Mouse (Mus musculus) myocyte (in vitro differentiated cells): Measurements from ENCODE around the gene Olfr65. TPM values are rescaled to one million over a fixed set of nuclear protein-coding genes. Genes with fewer than 3 reads are reported as not detected.

Source experiments
- H3K27me3 ChIP-seq: one replicate; pipeline ENCODE4 v1.6.1; 2011; ENCODE audit not compliant: control insufficient read depth, insufficient read depth, insufficient read length
- H3K36me3 ChIP-seq: one replicate; pipeline ENCODE4 v1.6.1; 2011; ENCODE audit not compliant: control insufficient read depth, insufficient read depth
- H3K4me2 ChIP-seq: one replicate; pipeline ENCODE4 v1.6.1; 2011; ENCODE audit warnings: low read depth, control low read depth
- H3K4me3 ChIP-seq: one replicate; pipeline ENCODE4 v1.5.1; 2011; ENCODE audit warnings: mild to moderate bottlenecking, control low read depth, moderate library complexity
- H3K79me2 ChIP-seq: one replicate; pipeline ENCODE4 v1.6.1; 2011; ENCODE audit not compliant: control insufficient read depth, insufficient read depth
- H3ac ChIP-seq: one replicate; pipeline ENCODE4 v1.6.1; 2011; ENCODE audit not compliant: control insufficient read depth, insufficient read length
- CEBPB ChIP-seq: IDR thresholded peaks from 2 replicates; pipeline ENCODE4 v1.6.1; 2011; ENCODE audit warnings: mild to moderate bottlenecking, moderate library complexity; ENCODE audit not compliant: poor library complexity, insufficient read depth, severe bottlenecking
- E2F4 ChIP-seq: IDR thresholded peaks from one replicate; pipeline ENCODE4 v1.6.1; 2011; ENCODE audit warnings: mild to moderate bottlenecking, control low read depth, moderate library complexity; ENCODE audit not compliant: insufficient read depth
- MAX ChIP-seq: IDR thresholded peaks from one replicate; pipeline ENCODE4 v1.6.1; 2011; ENCODE audit warnings: low read depth, mild to moderate bottlenecking, control low read depth
- MYOD1 ChIP-seq, 3 experiments: IDR thresholded peaks; one replicate each; pipeline ENCODE4 v1.6.1; 2011; ENCODE audit warnings: control low read depth in 2 of 3, low read depth in 2 of 3, mild to moderate bottlenecking in 2 of 3, moderate library complexity in 1 of 3; ENCODE audit not compliant: insufficient read length in 2 of 3, control insufficient read depth in 1 of 3
- MYOG ChIP-seq, 3 experiments: IDR thresholded peaks; one replicate each; pipeline ENCODE4 v1.6.1; 2011; ENCODE audit warnings: control low read depth in 2 of 3, low read depth in 2 of 3, mild to moderate bottlenecking in 2 of 3; ENCODE audit not compliant: insufficient read length in 2 of 3, control insufficient read depth in 1 of 3, insufficient read depth in 1 of 3
- POLR2A ChIP-seq: IDR thresholded peaks from one replicate; pipeline ENCODE4 v1.6.1; 2011; ENCODE audit warnings: low read depth, mild to moderate bottlenecking, control low read depth, moderate library complexity; ENCODE audit not compliant: insufficient read length
- POLR2AphosphoS2 ChIP-seq: IDR thresholded peaks from one replicate; pipeline ENCODE4 v1.6.1; 2011; ENCODE audit warnings: low read depth, control low read depth; ENCODE audit not compliant: insufficient read length
- REST ChIP-seq: IDR thresholded peaks from one replicate; pipeline ENCODE4 v1.6.1; 2011; ENCODE audit warnings: mild to moderate bottlenecking, control low read depth, moderate library complexity; ENCODE audit not compliant: insufficient read depth, insufficient read length
- SRF ChIP-seq: IDR thresholded peaks from one replicate; pipeline ENCODE4 v1.6.1; 2011; ENCODE audit warnings: low read depth; ENCODE audit not compliant: control insufficient read depth, insufficient read length
- TCF12 ChIP-seq: IDR thresholded peaks from one replicate; pipeline ENCODE4 v1.6.1; 2011; ENCODE audit warnings: mild to moderate bottlenecking, control low read depth; ENCODE audit not compliant: poor library complexity, insufficient read depth, severe bottlenecking
- TCF3 ChIP-seq: IDR thresholded peaks from one replicate; pipeline ENCODE4 v1.6.1; 2011; ENCODE audit warnings: low read depth, control low read depth; ENCODE audit not compliant: insufficient read length
- USF1 ChIP-seq: IDR thresholded peaks from one replicate; pipeline ENCODE4 v1.6.1; 2011; ENCODE audit warnings: low read depth, mild to moderate bottlenecking, control low read depth, moderate library complexity
- polyA plus RNA-seq: library from polyadenylated mRNA; unstranded; fragments of >200 nt; fragmentation: generic; extraction: Trizol; gene quantifications from one replicate; pipeline ENCODE4 v1.2.1, GENCODE M21; 2012; ENCODE audit warnings: missing spikeins

The Olfr65 gene
- polyA plus RNA-seq, 1 experiment = not detected

DNA sequence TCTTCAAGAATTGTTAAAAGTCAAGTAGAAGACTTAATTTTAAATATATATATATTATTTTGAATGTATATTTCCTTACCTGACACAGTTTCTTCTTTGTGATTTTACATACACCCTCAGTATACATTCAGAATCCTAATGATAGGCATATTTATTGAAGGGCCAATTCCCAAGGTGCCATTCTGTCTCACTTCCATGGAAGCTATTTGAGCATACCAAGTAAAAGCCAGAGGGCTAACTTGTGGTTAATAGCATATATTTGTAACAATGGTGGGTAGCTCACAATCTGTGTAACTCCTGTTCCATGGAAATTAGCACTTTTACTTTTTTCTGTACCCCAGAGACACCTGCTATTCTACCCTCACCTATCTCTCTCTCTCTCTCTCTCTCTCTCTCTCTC is 17.1 kb upstream of the Olfr65 start, which contains the start of gene Olfr66:
Olfr66 (minus strand) TSS at position 101 of the 400 bp plus-strand sequence.
- no peak within 1 kb of the TSS for H3ac ChIP-seq
- H3K4me2 ChIP-seq = no peak within 1 kb of the TSS
- no peaks in the 10 kb centered on the region for H3K79me2 ChIP-seq
- H3K27me3 ChIP-seq = no peaks in the 10 kb centered on the region
- no peak within 1 kb of the TSS for H3K4me3 ChIP-seq
- TF ChIP-seq SRF (no peak), MAX (no peak), POLR2AphosphoS2 (no peak), MYOD1 (IDR thresholded peaks at IDR 0.05; ENCODE audit: control insufficient read depth in 1 of 3, insufficient read length in 2 of 3, low read depth in 2 of 3) (no peak), E2F4 (no peak), REST (no peak), TCF3 (no peak), CEBPB (no peak), MYOG (IDR thresholded peaks at IDR 0.05; ENCODE audit: control insufficient read depth in 1 of 3, insufficient read depth in 1 of 3, insufficient read length in 2 of 3, low read depth in 2 of 3) (no peak), TCF12 (no peak), USF1 (no peak), POLR2A (no peak)
- no peaks in the 10 kb centered on the region for H3K36me3 ChIP-seq

- Histone ChIP-seq H3K79me2 (no peaks in the 10 kb centered on the region), H3ac (no peak within 1 kb of the TSS), H3K27me3 (no peaks in the 10 kb centered on the region), H3K4me3 (no peak within 1 kb of the TSS), H3K36me3 (no peaks in the 10 kb centered on the region), H3K4me2 (no peak within 1 kb of the TSS)
- no peak for TF ChIP-seq MYOG (IDR thresholded peaks at IDR 0.05; ENCODE audit: control insufficient read depth in 1 of 3, insufficient read depth in 1 of 3, insufficient read length in 2 of 3, low read depth in 2 of 3)
- TF ChIP-seq MAX = no peak
- no peak for TF ChIP-seq TCF12
- TF ChIP-seq CEBPB = no peak
- no peak for TF ChIP-seq E2F4
- TF ChIP-seq REST = no peak
- no peak for TF ChIP-seq SRF
- no peak for TF ChIP-seq POLR2AphosphoS2
Measured at GRCm38 (mm10) chr7:103894385-103894784, 8.9 kb upstream of the Olfr65 start, which contains the start of gene Olfr64. TSS of gene Olfr64 (minus strand) at chr7:103894485.

- H3ac ChIP-seq = no peak overlapping the region
- TF ChIP-seq MAX (no peak), REST (no peak), TCF12 (peak; percentile 65), POLR2AphosphoS2 (no peak), MYOG (IDR thresholded peaks at IDR 0.05; ENCODE audit: control insufficient read depth in 1 of 3, insufficient read depth in 1 of 3, insufficient read length in 2 of 3, low read depth in 2 of 3) (peak in 2 of 3 experiments; percentile 35 to 71), SRF (no peak), MYOD1 (IDR thresholded peaks at IDR 0.05; ENCODE audit: control insufficient read depth in 1 of 3, insufficient read length in 2 of 3, low read depth in 2 of 3) (peak in 2 of 3 experiments; percentile 70), CEBPB (no peak), USF1 (no peak), TCF3 (peak; percentile 35), E2F4 (no peak), POLR2A (no peak)
- H3K27me3 ChIP-seq = no peaks in the 10 kb centered on the region
- H3K36me3 ChIP-seq = no peaks in the 10 kb centered on the region
- H3K4me3 ChIP-seq = no peak overlapping the region
- H3K79me2 ChIP-seq = no peaks in the 10 kb centered on the region
- H3K4me2 ChIP-seq = no peak overlapping the region
Measured at GRCm38 (mm10) chr7:103910047-103910446, 6.8 kb downstream of the Olfr65 start.

DNA sequence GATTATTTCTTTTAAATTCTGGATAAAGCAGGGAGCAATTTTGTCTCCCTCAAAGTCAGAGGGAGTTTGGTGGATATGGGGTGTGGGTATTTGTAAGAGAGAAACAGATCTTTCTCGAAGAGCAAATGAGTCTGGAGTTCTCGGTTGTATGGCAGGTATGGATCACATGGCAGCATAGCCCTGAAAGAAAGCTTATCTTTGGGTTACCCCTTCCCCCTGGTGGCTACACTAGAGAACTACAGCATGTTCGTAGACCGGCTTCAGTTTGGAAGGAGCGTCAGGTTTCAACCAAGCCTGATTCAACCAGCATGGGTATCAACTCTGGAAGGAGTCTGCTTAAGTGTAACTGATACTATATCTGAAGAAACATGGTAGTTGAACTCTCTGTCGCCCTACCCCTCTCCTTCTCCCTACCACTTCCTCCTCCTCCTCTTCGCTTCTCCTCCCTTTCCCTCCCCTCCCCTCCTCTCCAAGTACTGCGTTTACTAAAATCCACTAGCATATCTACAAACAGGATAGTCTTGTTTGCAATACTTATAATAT is 9.8 kb downstream of the Olfr65 start:
- Histone ChIP-seq H3K79me2 (no peaks in the 10 kb centered on the region), H3K27me3 (no peaks in the 10 kb centered on the region), H3K36me3 (no peaks in the 10 kb centered on the region), H3K4me3 (no peak overlapping the region), H3ac (no peak overlapping the region), H3K4me2 (no peak overlapping the region)
- TF ChIP-seq CEBPB (no peak), POLR2A (no peak), SRF (no peak), MYOD1 (IDR thresholded peaks at IDR 0.05; ENCODE audit: control insufficient read depth in 1 of 3, insufficient read length in 2 of 3, low read depth in 2 of 3) (no peak), TCF12 (no peak), TCF3 (no peak), E2F4 (no peak), POLR2AphosphoS2 (no peak), REST (no peak), USF1 (no peak), MYOG (IDR thresholded peaks at IDR 0.05; ENCODE audit: control insufficient read depth in 1 of 3, insufficient read depth in 1 of 3, insufficient read length in 2 of 3, low read depth in 2 of 3) (no peak), MAX (no peak)
